Mouse (Mus musculus) liver, postnatal 0 days (tissue): Measurements from ENCODE around the gene Anp32a.

Source experiments
- CTCF ChIP-seq: sonication (generic); IDR thresholded peaks from 2 replicates; pipeline ENCODE4 v1.5.1; 2016; ENCODE audit warnings: antibody characterized with exemption, low read depth
- EP300 ChIP-seq: IDR thresholded peaks from 2 replicates; pipeline ENCODE4 v1.6.1; 2016; ENCODE audit warnings: antibody characterized with exemption, low read depth, mild to moderate bottlenecking

GRCm38 (mm10) chr9:62358851-62359250, 17.8 kb downstream of the Anp32a start:
- TF ChIP-seq EP300 (no peak), CTCF (no peak)
